Mouse (Mus musculus) spleen, postnatal 14 days (tissue): ENCODE results near the gene Mob3a.

Source experiments
- DNase-seq, 2 experiments: peaks; one replicate each; pipeline ENCODE4 v3.0.0; 2021 to 2022; ENCODE audit warnings: low spot score in 2 of 2

Mob3a gene

DNA sequence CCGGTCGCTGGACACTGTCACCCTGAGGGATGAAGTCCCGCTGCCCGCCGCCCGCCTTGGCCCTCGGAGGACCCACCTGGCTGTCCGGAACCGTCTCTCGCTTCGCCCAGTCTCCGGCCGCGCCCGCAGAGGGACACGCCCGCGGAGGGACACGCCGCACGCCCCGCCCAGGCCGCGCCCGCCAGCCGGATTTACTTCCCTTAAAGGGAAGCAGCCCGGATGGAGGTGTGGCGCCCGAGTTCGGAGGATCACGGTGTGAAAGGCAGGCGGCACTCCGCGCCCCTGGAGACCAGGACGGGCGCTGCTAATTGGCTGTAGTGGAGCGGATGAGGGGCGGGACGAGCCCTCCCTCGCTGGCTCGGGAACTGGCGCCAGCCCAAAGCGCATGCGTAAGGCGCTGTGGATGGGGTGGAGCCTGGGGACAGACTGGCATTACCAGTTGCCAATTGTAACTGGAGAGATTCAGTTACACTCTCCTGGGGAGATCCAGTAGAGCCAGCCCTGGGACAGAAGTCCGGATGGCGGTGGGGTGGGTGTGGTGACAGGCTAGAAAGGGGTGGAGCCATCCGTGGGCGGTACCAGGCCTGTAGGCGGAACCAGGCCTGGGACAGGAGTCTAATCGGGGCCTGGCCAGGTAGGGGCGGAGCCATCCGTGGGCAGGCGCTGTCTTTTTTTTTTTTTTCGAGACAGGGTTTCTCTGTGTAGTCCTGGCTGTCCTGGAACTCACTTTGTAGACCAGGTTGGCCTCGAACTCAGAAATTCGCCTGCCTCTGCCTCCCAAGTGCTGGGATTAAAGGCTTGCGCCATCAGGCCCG, at the start of gene Mob3a, which contains the start of gene Izumo4:
TSS of gene Mob3a (minus strand) at position 257 of the 815 bp plus-strand sequence.
TSS of gene Izumo4 (plus strand) at position 464 of the 815 bp plus-strand sequence.
- DNase-seq: peak; percentile 93 to 94

DNA sequence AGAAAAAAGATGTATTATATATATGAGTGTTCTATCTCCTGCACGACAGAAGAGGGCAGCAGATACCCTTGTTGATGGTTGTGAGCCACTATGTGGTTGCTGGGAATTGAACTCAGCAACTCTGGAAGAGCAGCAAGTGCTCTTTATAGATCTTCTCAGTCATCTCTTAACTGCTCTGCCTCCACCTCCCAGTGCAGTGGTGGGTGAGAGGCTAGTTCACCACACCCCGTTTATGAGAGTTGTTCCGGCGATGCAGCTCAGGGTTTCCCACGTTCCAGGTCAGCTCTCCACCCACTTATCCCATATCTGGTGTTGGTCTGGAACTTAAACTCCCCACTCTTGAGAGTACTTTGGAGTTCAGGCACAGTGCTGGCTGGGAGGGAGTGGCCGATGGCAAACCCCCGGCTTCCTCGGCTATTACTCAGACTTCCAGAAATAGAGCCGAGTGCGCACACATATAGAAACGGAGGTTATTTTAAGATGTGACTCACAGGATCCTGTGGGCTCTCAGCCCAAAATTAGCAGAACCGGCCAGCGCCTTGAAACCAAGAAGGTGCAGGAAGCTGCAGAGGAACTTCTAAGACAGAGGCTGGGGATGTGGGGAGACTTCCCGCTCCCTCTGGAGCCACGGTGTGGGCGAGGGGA, 49.5 kb upstream of the Mob3a start:
- DNase-seq: no peak

- peak in 1 of 2 experiments; percentile 30 for DNase-seq
Measured at GRCm38 (mm10) chr10:80748609-80749008, 46.8 kb upstream of the Mob3a start.

- DNase-seq: peak; percentile 61 to 77
Measured at GRCm38 (mm10) chr10:80747410-80747809, 45.6 kb upstream of the Mob3a start.

DNA sequence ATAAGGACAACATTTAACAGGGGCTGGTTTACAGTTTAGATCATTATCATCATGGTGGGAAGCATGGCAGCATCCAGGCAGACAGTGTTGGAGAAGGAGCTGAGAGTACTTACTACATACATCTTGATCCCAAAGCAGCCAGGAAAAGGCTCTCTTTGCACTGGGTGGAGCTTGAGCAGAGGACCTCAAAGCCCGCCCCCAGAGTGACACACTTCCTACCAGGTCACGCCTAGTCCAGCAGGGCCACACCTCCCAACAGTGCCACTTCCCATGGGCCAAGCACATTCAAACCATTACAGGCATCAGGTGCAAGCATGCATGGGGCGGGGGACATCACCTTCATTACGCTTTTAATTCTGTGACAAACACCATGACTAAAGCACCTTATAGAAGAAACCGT, 42.5 kb upstream of the Mob3a start:
- DNase-seq: peak; percentile 26 to 42

GRCm38 (mm10) chr10:80742180-80742978, 40.6 kb upstream of the Mob3a start, which contains the start of gene Ap3d1:
Gene Ap3d1, minus strand, starts transcription at chr10:80742264.
- DNase-seq: peak; percentile 94 to 97

DNA sequence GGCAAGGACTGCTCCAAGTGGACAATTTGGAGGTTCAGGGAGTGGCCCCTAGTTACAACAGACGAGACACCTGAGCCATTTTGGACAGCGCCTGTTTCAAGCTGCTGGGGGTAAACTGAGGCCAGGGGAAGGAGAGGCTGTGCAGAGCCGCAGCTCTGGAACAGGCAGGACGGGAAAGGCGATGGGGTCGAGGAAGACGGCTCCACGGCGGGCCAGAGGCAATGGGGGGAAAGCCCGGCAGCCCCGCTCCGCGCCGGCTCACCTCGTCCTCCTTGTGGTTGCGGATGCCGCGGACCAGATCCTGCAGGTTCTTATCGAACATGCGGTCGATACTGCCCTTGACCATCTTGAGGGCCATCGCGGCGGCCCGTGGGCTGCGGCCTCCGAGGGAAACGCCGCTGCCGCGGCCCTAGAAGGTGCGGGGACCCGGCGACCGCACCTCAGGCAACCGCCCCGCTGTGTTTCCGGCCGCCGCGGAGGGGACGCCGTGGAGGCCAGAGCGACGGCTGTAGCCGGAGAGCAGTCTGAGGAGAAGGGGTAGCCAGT, 39.9 kb upstream of the Mob3a start:
- DNase-seq: no peak

DNA sequence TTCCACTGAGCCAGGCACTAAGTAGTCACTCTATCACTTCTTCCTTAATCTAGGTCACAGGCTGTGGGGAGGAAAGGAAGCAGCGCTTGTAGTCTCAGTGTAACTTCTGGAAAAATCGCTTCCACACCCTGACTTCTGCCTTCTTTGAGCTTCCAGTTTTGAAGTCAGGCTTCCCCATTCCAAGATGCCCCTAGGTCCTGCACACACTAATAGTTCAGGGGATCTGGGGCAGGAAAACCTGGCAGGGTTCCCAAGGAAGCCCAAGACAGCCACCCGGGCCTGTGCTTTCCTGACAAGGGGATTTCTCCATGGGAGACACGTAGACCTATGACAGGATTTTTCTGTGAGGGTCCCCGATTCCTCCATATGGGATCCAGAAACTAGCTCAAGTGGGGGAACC, 39.4 kb upstream of the Mob3a start:
- no peak for DNase-seq

DNA sequence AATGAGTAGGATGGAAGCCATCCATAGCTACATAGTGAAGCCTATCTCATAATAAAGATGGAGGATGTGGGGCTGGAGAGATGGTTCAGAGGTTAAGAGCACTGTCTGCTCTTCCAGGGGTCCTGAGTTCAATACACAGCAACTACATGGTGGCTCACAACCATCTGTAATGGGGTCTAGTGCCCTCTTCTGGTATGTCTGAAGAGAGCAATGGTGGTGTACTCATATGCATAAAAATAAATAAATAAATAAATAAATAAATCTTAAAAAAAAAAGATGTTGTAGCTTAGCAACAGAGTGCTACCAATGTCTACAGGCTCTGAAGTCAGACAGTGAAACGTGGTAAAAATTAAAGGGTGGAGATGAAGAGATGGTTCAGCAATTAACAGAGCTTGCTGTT, 36.9 kb upstream of the Mob3a start:
- no peak for DNase-seq

GRCm38 (mm10) chr10:80736731-80737130, 35.0 kb upstream of the Mob3a start:
- DNase-seq: no peak

DNA sequence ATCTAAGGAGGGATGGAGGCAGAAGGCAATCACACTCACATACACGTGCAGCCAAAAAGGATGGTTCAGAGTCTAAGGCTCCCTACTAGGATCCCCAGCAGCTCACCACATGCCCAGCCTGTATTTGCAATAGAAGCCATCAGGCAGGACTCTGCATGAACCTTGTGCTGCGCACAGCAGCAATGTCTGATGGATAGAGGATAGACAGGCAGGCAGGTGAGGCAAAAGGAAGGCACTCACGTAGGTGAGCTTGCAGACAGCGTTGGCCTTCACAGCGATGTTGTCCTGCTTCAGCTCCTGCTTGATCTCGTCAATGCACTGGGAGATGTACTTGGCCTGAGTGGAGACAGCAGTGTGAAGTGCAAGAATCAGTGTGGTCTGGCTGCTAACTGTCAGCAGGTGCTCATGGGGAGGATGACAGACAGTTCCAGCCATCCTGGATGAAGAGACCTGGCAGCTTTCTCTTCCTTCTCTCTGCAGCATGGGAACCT, 30.9 kb upstream of the Mob3a start:
- no peak for DNase-seq

GRCm38 (mm10) chr10:80727369-80728127, 25.8 kb upstream of the Mob3a start:
- no peak for DNase-seq

- no peak for DNase-seq
Measured at GRCm38 (mm10) chr10:80717281-80717680, 15.5 kb upstream of the Mob3a start.

GRCm38 (mm10) chr10:80710834-80711233, 9.1 kb upstream of the Mob3a start:
- DNase-seq: no peak

- DNase-seq: no peak
Measured at GRCm38 (mm10) chr10:80705479-80705878, 3.7 kb upstream of the Mob3a start.

DNA sequence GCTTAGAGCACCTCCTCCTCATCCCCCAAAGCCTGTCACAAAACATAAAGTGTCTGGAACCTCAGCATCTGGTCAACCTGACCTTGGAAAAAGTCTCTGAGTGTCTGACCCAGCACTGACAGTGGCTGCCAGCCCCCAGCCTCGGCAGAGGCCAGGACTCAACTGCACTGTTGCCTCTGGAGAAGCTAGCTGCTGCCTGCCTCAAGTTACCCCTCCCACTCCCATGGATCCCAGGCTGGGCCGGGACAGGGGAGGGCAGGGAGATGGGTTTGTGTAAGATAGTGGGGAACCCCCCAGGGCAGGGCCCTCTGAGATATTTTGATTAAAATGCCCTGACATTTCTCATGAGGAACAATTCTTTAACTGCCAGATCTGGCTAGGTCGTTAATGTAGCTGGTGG, 3.3 kb upstream of the Mob3a start:
- no peak for DNase-seq

- DNase-seq: no peak
Measured at GRCm38 (mm10) chr10:80704418-80704817, 2.6 kb upstream of the Mob3a start.

DNA sequence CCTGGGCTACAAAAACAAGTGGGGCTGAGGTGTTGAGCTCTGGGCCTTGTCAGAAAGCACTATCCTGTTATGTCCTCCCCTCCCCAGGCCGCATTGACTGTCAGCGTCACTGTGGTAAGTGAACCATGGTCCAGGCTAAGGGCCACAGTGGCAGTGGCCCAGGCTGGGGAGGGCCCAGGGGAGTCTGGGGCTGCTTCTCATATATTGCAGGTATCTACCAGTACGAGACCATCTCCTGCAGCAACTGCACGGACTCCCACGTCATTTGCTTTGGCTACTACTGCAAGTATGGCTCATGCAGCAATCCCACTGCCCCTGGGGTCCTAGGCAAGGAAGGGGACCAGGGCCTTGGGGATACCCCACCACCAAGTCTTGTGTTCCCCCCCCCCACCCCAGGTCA, 1.9 kb upstream of the Mob3a start:
- no peak for DNase-seq

- peak; percentile 90 to 92 for DNase-seq
Measured at GRCm38 (mm10) chr10:80702536-80703390, 986 bp upstream of the Mob3a start.

DNA sequence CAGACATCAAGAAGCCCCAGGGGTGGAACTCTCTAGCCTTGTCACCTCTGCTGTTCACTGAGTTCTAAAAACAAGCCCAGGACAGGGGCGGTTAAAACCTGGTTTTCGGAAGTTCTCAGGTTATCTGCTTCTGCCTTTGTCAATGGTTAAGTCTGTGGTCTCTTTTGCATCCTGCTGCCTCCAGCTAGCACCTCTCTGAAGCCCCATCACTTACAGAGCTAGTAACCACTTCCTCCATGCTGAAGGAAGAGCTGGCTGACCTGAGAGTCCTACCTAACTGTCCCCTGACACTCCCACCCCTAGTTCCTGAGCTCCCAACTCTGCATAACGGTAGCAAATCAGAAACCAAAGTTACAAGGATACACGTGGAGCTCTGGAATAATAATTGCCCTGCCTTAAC, 1.0 kb downstream of the Mob3a start:
- DNase-seq: no peak
